Mouse (Mus musculus) liver, embryonic 16.5 days (tissue): ENCODE data around the gene Tmem235. TPM values are rescaled to one million over a fixed set of nuclear protein-coding genes. Genes with fewer than 3 reads are reported as not detected.
"Not testable (repeated sequence)": the region's sequence is repeated elsewhere in the genome, so short reads cannot be mapped to it uniquely, and the experiment has no call there.

Experiments used
- ATAC-seq: fragments of 200-750 bp; cut with Nextera tagmentation; 2 replicates; pipeline ENCODE4 v1.8.0; 2017; ENCODE audit warnings: low read depth, mild to moderate bottlenecking, moderate number of reproducible peaks, moderate library complexity
- H3K27ac ChIP-seq: fragments of 300-500 bp; sonication (generic); 2 replicates; pipeline ENCODE4 v1.5.1; 2014; ENCODE audit warnings: mild to moderate bottlenecking, low read length
- H3K27me3 ChIP-seq: fragments of 300-500 bp; sonication (generic); 2 replicates; pipeline ENCODE4 v1.6.1; 2014; ENCODE audit warnings: low read depth, low read length, mixed read lengths; ENCODE audit not compliant: control insufficient read depth, insufficient read depth
- H3K36me3 ChIP-seq: fragments of 300-500 bp; sonication (generic); 2 replicates; pipeline ENCODE4 v1.6.1; 2014; ENCODE audit warnings: mild to moderate bottlenecking; ENCODE audit not compliant: control insufficient read depth, insufficient read depth
- H3K4me1 ChIP-seq: fragments of 300-500 bp; sonication (generic); 2 replicates; pipeline ENCODE4 v1.6.1; 2014; ENCODE audit warnings: low read depth, low read length, mixed read lengths; ENCODE audit not compliant: control insufficient read depth
- H3K4me2 ChIP-seq: fragments of 300-500 bp; sonication (generic); 2 replicates; pipeline ENCODE4 v1.6.1; 2014; ENCODE audit warnings: low read depth, low read length, mixed read lengths
- H3K4me3 ChIP-seq: fragments of 300-500 bp; sonication (generic); 2 replicates; pipeline ENCODE4 v1.5.1; 2014; ENCODE audit warnings: low read depth, mild to moderate bottlenecking, low read length
- H3K9ac ChIP-seq: fragments of 300-500 bp; sonication (generic); 2 replicates; pipeline ENCODE4 v1.6.1; 2014; ENCODE audit warnings: low read depth, low read length
- H3K9me3 ChIP-seq: fragments of 300-500 bp; sonication (generic); replicated peaks from 2 replicates; pipeline ENCODE4 v1.6.1; 2016; ENCODE audit warnings: low read length; ENCODE audit not compliant: control insufficient read depth
- WGBS: fragments of 180-500 bp; shearing (Covaris S2); extraction: QIAGEN DNeasy Blood & Tissue Kit; methylation state at CpG from one replicate; pipeline ENCODE4 v1.1.7; 2014; ENCODE audit not compliant: insufficient replicate concordance; 5-methylcytosine and 5-hydroxymethylcytosine counted together
- polyA plus RNA-seq: library from polyadenylated mRNA; unstranded; fragments of >200 nt; fragmentation: Nextera tagmentation; extraction: Ambion mirVana; gene quantifications from 2 replicates; pipeline ENCODE4 v1.2.1, GENCODE M21; 2015

The Tmem235 gene
- polyA plus RNA-seq, 1 experiment from 2014 or later, result not detected

DNA sequence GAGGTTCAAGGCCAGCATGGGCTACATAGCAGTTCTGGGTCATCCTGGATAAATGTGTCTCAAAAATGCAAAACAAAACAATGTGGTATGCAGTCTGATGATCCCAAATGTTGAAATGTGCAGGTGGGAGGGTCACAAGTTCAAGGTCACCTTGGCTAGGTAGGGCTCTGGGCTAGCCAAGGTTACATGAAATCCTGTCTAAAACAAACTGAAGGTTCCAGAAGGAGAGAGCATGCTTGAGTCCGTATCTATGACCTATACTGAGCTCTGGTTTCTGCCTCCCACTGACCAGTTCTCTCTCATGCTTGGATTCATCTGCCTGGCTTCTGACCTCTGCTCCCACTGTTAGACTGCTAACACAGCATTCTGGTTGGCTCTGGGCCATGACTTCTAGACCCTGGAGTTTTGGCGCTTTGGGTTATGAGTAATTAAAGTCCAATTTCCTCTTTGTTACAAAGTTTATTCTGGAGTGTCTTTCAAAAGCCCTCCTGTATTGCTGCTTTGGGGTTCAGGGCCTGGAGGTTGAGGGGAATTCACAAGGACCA is 30.8 kb upstream of the Tmem235 start:
- WGBS, result 65% methylated on average over 2 of the region's 2 CpGs
- no peaks in the 10 kb centered on the region for H3K9me3 ChIP-seq
- no peak for ATAC-seq
- H3K4me3 ChIP-seq, result no peak overlapping the region
- H3K9ac ChIP-seq, result peak overlapping the region; percentile 42; the same call in 1 of the 2 replicates
- no peaks in the 10 kb centered on the region for H3K36me3 ChIP-seq
- no peaks in the 10 kb centered on the region for H3K27me3 ChIP-seq
- H3K4me1 ChIP-seq, result peaks cover 69% of the 10 kb centered on the region
- H3K27ac ChIP-seq, result peak overlapping the region; percentile 91
- peak overlapping the region; percentile 77; the same call in 1 of the 2 replicates for H3K4me2 ChIP-seq

DNA sequence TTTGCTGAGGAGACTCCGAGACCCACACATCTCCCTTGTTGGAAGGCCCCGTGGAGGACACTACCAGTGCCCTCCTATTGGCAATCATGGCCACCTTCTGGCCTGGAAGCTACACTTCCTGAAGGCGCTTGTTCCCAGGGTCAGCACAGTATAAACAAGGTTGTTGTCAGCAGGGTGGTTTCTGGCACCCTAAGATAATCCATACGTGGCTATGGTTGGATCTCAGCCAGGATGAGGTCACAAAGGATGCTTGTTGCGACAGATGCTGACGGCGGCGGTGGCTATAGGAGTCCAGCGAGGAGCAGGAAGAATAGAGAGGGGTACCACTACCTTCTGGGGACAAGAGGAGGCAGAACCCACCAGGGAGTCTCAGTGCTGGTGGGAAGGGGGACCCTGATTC is 30.2 kb upstream of the Tmem235 start:
- no peaks in the 10 kb centered on the region for H3K9me3 ChIP-seq
- H3K27ac ChIP-seq, result peak overlapping the region; percentile 91
- H3K4me3 ChIP-seq, result no peak overlapping the region
- no peaks in the 10 kb centered on the region for H3K27me3 ChIP-seq
- H3K4me1 ChIP-seq, result peaks cover 68% of the 10 kb centered on the region
- H3K4me2 ChIP-seq, result peak overlapping the region; percentile 10; the same call in 1 of the 2 replicates
- 28% methylated on average over 9 of the region's 9 CpGs for WGBS
- no peaks in the 10 kb centered on the region for H3K36me3 ChIP-seq
- H3K9ac ChIP-seq, result peak overlapping the region; percentile 17
- peak; percentile 26 for ATAC-seq

GRCm38 (mm10) chr11:117832086-117832969 is 28.2 kb upstream of the Tmem235 start:
- WGBS, result 11% methylated on average over 28 of the region's 28 CpGs
- Histone ChIP-seq H3K4me1 (peaks cover 72% of the 10 kb centered on the region), H3K9ac (peak overlapping the region; percentile 66)

GRCm38 (mm10) chr11:117833509-117833908 is 27.0 kb upstream of the Tmem235 start:
- not testable (repeated sequence) for H3K9ac ChIP-seq, H3K4me2 ChIP-seq, H3K36me3 ChIP-seq, H3K4me3 ChIP-seq, ATAC-seq, H3K9me3 ChIP-seq, H3K27me3 ChIP-seq
- Histone ChIP-seq H3K27ac (peak overlapping the region; percentile 59), H3K4me1 (peaks cover 71% of the 10 kb centered on the region)
- 87% methylated on average over 4 of the region's 6 CpGs for WGBS

More at GRCm38 (mm10) chr11:117832086-117832969, 28.2 kb upstream of the Tmem235 start:
- ATAC-seq, result peak; percentile 74
- Histone ChIP-seq H3K4me2 (peak overlapping the region; percentile 85), H3K27me3 (no peaks in the 10 kb centered on the region), H3K9me3 (no peaks in the 10 kb centered on the region), H3K27ac (peak overlapping the region; percentile 91), H3K4me3 (peak overlapping the region; percentile 67), H3K36me3 (no peaks in the 10 kb centered on the region)

GRCm38 (mm10) chr11:117834086-117834485 is 26.5 kb upstream of the Tmem235 start:
- H3K9me3 ChIP-seq, result no peaks in the 10 kb centered on the region
- peaks cover 71% of the 10 kb centered on the region for H3K4me1 ChIP-seq
- no peak overlapping the region for H3K4me2 ChIP-seq
- no peaks in the 10 kb centered on the region for H3K27me3 ChIP-seq
- WGBS, result 74% methylated on average over 8 of the region's 8 CpGs
- no peak overlapping the region for H3K4me3 ChIP-seq
- ATAC-seq, result no peak
- H3K36me3 ChIP-seq, result no peaks in the 10 kb centered on the region
- H3K9ac ChIP-seq, result no peak overlapping the region
- H3K27ac ChIP-seq, result peak overlapping the region; percentile 59

GRCm38 (mm10) chr11:117836306-117836705 is 24.2 kb upstream of the Tmem235 start:
- Histone ChIP-seq H3K27me3 (no peaks in the 10 kb centered on the region), H3K36me3 (no peaks in the 10 kb centered on the region), H3K9me3 (no peaks in the 10 kb centered on the region), H3K27ac (no peak overlapping the region), H3K9ac (no peak overlapping the region), H3K4me3 (no peak overlapping the region), H3K4me1 (peaks cover 71% of the 10 kb centered on the region), H3K4me2 (peak overlapping the region; percentile 36)
- 22% methylated on average over 13 of the region's 13 CpGs for WGBS
- ATAC-seq, result no peak

- Histone ChIP-seq H3K9me3 (no peaks in the 10 kb centered on the region), H3K27me3 (no peaks in the 10 kb centered on the region), H3K9ac (peak overlapping the region; percentile 56), H3K36me3 (no peaks in the 10 kb centered on the region), H3K27ac (peak overlapping the region; percentile 86), H3K4me3 (0 out of 2 replicates have a peak overlapping the region, but pooled peaks have one; percentile 5), H3K4me1 (peaks cover 62% of the 10 kb centered on the region), H3K4me2 (peak overlapping the region; percentile 50)
- peak; percentile 95 for ATAC-seq
- WGBS, result 24% methylated on average over 2 of the region's 2 CpGs
Measured at GRCm38 (mm10) chr11:117838572-117838971, 22.0 kb upstream of the Tmem235 start.

DNA sequence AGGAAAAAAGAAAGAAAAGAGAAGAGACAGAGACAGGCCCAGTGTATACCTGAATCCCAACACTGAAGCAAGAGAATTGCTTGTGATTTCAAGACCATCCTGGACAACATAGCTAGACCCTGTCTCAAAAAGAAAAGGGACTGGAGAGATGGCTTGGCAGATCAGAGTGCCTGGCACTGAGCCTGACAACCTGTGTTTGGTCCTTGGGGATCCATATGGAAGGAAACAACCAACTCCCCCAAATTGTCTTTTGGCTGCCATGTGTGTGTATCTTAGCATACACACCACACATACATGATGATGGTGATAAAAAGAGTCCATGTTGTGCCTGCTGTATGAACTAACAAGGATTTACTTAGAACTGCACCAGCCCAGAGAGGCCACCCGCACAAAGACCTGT is 21.5 kb upstream of the Tmem235 start:
- Histone ChIP-seq H3K9me3 (no peaks in the 10 kb centered on the region), H3K36me3 (no peaks in the 10 kb centered on the region), H3K4me1 (peaks cover 60% of the 10 kb centered on the region), H3K27me3 (no peaks in the 10 kb centered on the region), H3K9ac (peak overlapping the region; percentile 56), H3K4me3 (no peak overlapping the region), H3K27ac (peak overlapping the region; percentile 86), H3K4me2 (peak overlapping the region; percentile 50)
- WGBS, result 45% methylated on average over 1 of the region's 1 CpGs
- ATAC-seq, result peak; percentile 9; the same call in 1 of the 2 replicates

DNA sequence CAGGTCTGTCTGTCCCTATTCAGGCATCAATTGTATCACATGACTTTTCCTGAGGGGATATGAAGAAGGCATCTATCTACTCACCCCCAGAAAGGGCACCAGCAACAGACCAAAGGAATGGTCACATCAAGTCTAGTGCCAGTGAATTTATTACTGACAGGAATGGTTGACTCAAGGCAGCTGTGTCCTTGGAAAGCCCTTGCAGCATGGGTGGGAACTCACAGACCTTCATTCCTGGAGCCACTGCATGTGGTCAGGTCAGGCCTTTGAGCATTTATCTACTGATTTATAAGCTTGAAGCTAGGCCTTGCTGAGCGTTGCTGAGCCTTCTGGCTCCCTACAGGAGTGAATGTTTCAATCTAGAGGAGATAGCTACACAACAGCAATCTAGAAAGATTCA is 19.6 kb upstream of the Tmem235 start:
- Histone ChIP-seq H3K27me3 (no peaks in the 10 kb centered on the region), H3K9ac (peak overlapping the region; percentile 6; the same call in 1 of the 2 replicates), H3K27ac (peak overlapping the region; percentile 47; the same call in 1 of the 2 replicates), H3K4me1 (peaks cover 60% of the 10 kb centered on the region), H3K9me3 (no peaks in the 10 kb centered on the region), H3K4me2 (no peak overlapping the region), H3K36me3 (no peaks in the 10 kb centered on the region), H3K4me3 (no peak overlapping the region)
- 43% methylated on average over 1 of the region's 1 CpGs for WGBS
- no peak for ATAC-seq
